Mouse (Mus musculus): ENCODE results near the gene Slco2b1.

Slco2b1 gene

DNA sequence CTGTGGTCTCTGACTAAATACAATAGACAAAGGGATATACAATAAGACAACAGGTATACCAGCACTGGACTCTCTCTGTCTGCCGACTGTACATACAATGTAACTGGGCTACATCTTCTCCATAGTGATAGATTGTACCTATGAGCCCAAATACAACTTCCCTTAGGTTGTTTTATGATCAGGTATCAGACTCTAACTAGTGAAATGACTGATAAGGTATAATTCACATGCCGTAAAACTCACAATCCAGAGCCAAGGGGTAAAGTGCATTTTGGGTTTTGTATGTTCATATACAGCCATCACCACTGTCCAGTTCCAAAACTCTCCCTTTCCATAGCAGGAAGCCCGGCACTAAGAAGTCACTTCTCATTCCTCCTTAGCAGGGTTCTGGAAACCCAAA is 17.8 kb downstream of the Slco2b1 start:
- no peak for DNase-seq (ENCODE audit: low spot score)

DNA sequence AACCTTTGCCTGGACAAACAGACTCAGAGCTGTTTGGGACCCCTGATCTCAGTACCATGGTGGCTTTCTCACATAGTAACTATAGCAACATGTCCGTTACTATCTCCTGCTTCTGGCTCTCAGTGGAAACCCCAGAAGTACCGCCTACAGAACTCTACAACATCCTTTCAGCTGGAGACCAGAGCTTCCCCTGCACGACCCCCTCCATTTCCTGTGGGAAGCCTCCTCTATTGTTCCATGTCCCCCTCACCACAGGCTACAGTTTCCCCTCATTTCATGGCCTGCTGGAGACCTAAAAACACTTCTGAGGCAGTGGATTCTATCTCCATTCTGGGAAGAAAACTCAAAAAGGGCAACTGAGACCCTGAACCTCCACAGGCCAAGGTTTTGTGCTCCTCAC is 18.7 kb downstream of the Slco2b1 start:
- no peak for DNase-seq (ENCODE audit: low spot score)

DNA sequence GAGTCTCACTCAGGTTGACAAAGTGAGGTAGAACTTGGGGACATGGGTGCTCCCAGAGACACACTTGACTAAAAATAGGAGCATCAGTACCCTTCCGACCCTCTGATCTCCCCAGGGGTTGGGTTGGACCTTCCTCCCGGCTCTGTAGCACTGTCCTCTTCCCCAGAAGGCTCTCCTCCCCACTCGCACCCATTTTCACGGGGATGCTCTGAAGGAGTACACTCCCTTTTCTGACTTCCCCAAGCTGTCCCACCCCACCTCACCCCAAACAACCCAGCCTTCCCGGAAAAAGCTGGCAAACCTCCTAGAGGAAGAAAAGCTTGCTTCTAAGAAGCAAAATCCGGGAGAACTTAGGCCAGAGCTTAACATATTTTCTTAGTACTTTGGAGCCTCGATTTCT is 20.3 kb downstream of the Slco2b1 start:
- no peak for DNase-seq (ENCODE audit: low spot score)

DNA sequence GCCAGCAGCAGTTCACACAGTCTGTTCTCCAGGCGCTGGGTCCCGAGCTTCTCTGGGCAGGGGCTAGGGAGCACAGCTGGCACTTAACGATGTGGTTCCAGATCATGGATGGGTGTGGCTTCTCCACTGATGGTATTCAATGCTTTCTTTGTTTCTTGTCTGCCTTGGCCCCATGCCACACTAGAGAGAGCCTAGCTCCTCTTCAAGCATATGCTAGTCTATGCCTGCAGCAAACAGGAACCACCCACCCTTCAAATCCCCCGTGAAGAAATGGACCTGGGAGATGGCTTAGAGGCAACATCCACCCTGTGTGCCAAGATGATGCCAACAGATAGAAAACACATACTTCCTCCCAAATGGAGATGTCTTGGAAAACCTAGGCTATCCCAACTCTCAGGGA is 27.1 kb downstream of the Slco2b1 start:
- no peak for DNase-seq (ENCODE audit: low spot score)

DNA sequence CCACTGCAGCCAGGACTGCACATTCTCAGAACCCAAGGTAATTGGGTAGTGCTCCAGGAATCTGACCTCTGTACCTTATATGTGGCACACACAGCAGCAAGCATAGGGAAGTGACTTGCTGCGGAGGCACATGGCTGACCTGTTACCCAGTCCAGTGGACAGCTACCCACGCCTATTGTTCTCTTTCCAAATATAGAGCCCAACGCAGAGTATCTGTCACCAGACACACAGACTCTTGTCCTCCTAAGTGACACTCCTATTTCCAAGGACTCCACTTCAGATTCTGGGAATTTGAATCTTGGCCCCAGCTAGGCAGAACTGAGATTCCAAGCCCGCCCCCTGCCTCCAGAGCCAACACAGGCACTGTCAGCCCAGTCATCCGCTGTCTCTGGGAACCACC is 30.4 kb downstream of the Slco2b1 start:
- DNase-seq (ENCODE audit: low spot score) = no peak

DNA sequence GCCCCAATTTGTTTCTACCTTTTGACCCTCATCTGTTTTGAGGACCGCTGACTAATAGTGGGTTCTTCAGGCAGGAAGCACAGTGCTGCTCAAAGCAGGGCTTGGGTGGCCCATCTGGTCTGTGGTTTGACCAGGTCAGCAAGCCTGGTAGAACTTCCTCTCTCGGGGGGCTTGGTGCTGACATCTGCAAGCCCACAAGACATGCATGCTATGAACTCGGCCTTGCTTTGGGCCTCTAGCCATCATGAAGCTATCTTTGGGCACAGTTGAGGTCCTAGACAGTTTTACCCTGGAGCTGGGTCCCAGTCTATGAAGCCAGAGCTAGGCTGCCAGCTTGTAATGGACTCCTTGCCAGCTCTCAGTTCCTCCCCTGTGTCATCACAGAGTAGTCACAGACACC is 36.2 kb downstream of the Slco2b1 start:
- DNase-seq (ENCODE audit: low spot score) = no peak

DNA sequence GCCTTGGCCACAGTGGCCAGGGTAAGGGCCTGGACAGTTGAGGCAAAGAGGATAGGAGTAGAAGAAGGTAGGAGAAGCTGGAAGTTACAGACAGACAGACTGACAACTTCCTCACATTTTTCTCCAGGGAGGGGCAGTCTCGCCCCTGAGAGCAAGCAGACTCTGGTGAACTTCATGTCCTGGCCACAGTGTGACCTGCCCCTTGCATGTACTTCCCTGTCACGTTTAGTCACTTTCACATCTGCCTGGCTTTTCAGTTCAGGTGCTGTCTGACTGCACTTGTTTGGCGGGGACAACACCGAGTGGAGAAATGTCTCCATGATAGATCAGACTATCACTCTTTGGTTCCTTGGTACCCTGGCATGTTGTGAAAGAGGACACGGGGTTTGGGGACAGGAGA is 36.9 kb downstream of the Slco2b1 start:
- DNase-seq (ENCODE audit: low spot score) = no peak

DNA sequence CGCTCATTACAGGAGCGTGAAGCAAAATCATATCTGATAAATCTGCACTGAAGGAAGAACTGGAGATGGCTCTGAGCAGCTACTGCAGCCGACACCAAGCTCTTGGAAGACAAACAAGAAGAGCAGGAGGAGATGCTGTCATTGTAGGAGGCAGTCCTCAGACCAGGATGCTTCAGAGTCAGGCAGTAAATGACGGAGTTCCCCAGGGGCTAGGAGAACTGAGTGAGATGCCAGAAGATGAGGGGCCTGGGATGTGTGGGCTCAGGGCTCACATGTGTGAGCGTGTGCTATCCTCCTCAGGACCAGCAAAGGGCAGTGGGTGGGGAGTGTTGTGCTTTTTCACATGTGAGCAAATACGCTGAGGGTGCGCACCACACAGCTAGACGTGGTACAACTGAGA is 38.0 kb downstream of the Slco2b1 start:
- no peak for DNase-seq (ENCODE audit: low spot score)

DNA sequence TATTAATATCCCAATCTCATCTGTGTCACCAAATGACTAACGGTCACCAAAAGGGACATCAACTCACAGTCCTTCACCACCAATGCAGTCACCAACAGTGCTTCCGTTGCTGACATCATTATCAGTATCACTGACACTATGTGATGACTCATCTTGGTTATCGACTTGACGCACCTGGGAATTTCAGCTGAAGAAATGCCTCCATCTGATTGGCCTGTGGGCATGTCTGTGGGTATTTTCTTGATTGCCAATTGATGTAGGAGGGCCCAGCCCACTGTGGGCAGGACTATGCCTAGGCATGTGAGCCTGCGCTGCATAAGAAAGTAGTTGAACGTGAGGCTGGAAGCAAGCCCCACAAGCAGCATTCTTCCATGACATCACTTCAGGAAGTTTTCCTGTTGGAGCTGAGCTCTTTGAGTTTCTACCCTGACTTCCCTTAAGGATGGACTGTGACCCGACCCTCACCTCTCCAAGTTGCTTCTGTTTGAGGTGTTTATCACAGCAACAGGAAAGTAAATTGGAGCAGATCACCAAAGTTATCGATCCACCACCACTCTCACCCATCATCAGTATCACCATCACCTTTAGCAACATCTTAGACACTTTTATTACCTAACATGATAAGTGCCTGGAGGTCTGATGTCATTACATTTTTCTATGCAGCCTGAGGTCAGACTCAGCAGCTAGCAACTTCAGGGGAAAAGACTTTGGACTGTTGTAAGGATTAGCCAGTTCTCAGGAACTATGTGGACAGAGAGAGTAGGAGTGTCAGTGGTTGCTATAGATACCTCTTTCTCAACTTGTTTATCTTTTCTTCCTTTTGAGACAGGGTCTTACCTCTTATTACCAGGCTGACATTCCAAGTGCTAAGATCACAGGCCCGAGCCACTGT is 39.4 kb downstream of the Slco2b1 start:
- no peak for DNase-seq (ENCODE audit: low spot score)

DNA sequence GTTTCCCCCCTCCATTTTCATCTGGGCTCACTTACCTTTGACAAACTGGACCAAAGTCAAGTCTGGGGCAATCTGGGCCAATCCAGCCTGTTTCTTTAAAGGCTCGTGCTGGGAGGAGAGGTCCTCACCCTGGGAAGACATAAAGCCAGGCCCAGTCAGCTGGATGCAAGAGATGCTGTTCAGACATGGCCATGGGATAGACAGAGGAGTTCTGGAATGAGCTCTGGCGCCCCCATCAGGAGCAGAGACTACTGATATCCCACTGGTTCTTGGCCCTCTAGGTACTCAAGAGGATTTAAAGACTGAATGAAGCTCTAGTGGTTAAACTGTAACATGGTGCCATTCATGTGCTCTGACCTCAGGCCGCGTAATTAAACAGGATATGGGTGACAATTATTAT is 40.2 kb downstream of the Slco2b1 start:
- no peak for DNase-seq (ENCODE audit: low spot score)

DNA sequence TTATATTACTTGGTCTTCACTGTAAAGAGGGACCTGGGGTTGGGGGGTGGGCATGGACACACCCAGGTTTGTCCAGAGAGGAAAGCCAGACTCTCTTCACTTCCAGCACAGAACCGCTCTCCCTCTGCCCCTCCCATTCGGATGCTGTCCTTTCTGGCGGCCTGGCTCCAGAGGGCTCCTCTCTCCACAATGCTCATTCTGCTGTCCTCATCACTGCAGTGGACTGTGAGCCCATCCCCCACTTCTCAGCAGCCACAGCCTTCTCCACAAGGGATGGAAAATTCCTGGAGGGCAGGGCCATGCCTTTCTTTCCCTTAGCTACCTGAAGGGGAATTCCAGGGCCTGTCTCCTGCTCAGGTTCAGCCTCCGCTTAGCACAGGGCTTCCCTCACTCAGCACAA is 42.3 kb downstream of the Slco2b1 start:
- DNase-seq (ENCODE audit: low spot score) = no peak

DNA sequence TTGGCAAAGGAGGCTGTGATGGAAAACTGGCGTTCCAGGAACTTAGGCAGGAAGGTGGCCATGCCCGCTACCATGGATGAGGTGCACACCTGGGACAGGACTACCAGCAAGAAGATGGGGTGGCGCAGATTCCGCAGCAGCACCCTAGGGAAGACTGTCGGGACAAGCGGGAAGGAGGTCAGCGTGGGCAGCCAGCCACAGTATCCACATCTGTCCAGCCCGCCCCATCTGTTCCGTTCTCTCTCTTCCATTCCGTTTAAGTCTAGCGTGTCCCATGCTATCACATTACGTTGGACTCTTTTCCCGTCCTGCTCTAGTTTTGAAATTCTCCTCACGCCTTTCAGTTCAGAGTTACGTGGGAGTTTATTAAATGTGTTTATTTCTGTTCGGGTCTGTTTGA is 44.0 kb downstream of the Slco2b1 start:
- DNase-seq (ENCODE audit: low spot score) = no peak

DNA sequence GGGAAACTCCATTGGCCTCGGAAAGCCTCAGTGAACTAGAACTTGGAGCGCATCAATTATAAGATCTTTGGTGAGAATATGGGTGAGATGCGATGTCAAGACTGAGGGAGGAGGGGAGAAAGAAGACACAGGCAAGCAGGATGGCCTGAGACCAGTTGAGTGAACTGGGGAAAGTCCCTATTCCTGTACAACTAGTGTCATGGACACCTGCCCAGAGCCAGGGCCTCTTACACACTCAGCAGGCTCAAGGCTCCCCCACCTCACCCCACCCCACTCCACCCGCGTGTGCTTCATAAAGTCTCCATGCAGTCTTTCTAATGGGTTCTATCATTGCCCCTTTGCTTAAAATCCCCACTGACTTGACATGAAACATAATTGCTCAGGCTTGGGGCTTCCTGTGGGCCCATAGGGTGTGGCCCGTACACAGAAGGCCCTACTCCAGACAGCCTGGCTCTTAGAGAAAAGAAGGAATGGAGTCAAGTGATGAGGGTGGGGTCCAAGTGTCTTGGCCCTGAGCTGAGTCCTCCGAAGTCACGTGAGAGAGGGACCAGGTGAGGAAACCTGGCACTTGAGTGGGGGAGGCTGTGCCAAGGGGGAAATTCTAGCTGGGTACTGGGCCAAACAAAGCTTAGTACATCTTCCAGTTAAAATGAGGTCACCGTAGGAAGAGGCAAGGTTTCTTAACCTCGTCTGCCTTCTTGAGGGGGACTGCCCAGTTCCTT is 45.2 kb downstream of the Slco2b1 start:
- DNase-seq (ENCODE audit: low spot score) = no peak

DNA sequence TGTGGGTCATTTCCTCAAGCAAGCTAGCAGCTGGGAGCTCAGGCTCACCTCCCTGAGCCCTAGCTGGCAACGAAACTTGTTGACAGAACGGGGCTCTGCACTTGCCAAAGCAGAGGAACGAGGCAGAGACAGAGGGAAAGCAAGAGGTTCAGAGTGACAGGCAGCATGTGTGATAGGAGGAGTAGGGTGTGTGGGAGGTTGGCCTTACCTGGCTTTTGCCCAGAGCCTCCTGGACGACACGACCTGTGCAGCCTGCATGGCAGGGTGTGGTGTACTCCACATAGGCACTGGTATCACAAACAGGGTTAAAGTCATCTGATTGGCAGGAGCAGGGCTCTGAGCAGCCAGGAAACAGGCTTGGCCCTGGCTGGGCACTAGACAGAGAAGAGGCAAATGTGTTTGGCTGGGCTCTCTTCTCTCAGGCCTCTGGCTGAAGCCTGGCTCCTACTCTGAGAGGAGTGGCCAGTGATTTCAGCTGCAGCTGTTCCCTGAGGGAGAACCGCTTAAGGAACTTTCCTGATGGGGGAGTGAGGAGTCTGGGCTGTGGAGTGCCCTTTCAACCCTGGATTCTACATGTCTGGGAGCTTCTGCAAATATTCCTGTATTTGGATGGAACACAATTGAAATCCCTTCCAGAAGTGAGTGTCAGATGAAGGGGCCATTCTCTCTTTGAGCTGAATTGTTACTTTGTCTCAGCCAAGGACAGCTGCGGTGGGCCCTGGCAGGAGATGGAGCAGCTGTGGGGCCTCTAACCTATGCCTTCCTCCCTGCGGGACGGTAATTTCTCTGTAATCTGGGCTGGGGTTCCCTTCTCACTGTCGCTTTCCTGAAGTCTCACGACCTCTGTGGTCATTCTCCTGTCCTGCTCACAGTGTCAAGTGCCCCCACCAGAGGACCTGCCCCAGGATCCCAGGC is 46.3 kb downstream of the Slco2b1 start:
- DNase-seq (ENCODE audit: low spot score) = no peak

DNA sequence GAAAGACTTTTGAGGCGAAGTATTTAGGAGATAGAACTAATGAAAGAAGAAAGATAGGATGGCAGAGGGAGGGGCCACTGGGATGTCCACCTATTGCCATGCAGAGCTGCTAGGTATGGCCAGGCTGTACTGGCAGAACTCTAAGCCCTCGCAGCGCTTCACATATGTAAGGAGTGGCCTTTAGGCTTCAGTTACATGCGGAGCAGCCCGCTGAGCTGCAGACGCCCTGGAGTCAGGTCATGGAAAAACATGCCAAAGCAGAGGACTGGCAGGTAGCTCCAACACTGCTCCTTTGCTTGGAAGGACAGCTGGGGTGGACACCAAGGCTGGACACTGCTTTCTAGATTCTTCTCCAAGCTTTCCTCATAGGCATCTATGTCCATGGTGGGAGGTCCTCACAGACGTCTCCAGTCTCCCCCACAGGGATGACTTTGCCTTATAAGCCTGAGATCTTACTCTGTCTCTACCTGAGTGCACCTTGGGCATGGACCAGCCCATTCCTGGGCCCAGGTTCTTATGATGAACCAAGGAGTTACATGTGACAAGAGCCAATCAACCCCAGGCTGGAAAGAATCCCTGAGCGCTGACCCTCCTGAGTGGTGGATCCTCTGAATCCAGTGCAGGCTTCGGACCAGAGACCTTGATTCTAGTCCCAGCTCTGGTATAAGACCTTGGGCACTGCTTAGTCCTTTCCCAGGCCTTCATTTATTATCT is 47.5 kb downstream of the Slco2b1 start:
- no peak for DNase-seq (ENCODE audit: low spot score)

DNA sequence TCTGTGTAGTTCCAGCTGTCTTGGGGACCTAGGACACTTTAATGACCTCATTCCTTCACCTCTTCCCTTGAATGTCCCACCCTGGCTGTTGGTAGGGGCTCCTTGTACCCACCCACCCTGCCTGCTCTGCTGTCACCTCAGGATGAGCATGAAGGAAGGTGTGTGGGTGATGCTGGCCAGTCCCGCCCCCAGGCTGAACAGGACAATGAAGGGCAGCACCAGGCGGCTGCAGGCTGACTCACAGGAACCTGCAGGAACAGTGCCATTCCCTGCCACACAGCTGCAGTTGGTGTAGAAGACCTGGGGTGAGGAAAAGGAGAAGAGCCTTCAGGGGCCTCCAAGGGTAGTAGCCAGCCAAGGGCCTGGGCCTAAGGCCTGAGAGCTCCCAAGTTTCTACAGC is 48.8 kb downstream of the Slco2b1 start:
- no peak for DNase-seq (ENCODE audit: low spot score)

DNA sequence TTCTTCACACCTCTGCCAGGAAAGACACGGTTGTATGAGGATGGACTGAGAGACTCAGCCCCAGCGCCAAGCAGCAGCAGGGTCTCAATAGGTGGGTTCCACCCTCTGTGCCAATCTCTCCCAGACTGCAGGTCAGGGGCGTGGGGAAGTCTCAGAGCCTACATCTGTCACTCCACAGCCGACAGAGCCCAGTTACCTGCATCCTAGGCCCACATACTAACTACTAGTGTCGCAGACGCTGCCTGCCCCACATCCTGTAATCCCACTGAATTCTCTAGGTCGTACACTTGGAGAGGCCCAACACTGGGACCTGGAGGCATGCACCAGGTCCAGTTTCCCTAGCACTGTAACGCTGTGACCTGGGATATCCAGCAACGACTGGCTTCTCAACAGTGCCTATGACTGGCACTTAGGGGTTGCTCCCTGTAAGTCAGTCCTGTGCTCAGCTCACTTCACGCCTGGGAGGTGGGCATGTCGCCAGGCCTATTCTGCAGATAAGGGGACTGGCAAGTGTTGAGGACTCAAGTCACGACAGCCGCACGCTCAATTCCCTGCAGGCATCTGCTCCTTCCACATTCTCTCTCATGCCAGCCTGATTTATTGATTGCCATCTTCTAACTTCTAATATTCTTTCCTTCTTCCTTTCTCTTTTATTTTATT is 49.4 kb downstream of the Slco2b1 start:
- no peak for DNase-seq (ENCODE audit: low spot score)

DNA sequence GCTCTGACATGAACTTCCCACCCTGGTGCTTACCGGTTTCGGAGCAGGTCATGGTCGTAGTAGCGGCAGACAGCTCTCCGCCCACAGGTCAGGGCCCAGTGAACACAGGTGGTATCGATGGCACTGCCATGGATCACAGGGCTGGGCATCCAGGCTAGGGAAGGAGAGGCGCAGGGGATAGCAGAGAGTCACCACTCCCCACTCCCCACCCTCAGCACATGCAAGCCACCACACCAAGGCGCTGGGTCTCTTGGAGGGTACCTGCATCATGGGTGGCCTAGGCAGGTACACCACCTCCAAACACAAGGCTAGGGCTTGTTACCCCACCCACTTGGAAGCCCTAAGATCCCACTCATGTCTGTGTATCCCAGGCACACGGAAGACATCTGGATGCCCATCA is 50.1 kb downstream of the Slco2b1 start:
- no peak for DNase-seq (ENCODE audit: low spot score)

DNA sequence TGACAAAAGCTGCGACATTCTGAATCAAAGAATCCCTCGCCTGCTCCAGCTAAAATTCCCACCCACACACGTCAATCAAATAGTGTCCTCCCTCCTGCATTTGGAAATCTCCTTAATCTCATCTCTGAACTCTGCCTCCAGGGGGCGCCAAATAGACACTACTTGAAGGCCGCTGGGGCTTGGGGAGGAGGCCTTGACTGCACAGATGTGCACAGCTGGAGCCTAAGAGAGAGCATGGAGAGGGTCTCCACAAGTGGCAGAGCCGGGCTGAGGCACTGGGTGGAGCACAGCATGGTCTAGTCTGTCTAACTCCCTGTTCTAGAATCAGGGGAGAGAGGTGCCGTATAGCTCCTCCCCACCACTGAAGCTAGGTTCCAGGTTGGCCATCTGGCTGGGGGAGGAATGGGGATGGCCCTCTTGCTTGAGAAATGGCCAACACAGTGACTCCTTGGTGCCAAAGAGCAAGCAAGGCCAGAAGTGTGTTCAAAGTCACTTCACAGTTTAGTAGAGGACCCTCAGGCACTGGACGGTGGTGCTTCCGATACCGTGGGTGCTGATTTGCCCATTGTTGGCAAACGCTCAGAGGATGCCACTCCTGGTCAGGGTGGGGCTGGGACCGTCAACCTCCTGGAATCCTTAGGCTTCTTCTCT is 51.6 kb downstream of the Slco2b1 start:
- peak; percentile 68 for DNase-seq (ENCODE audit: low spot score)

DNA sequence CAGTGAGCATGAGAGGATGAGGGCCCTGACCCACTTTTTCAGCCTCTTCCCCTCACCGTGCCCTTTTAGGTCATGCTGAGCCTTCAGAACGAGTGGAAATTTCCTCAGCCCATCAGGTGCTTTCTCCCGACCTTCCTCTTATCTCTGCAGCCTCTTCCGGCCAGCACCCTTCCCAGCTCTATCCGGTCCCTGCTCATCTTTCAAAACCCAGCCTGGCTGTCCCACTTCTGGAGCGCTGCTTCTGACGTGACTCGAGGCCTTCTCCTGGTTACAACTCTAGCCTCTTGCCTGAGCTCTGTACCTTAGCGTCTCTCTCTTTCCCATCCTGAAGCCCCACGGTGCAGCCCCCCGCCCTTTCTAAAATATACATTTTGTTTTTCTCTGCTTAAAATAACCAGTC is 56.9 kb downstream of the Slco2b1 start:
- DNase-seq (ENCODE audit: low spot score) = no peak

DNA sequence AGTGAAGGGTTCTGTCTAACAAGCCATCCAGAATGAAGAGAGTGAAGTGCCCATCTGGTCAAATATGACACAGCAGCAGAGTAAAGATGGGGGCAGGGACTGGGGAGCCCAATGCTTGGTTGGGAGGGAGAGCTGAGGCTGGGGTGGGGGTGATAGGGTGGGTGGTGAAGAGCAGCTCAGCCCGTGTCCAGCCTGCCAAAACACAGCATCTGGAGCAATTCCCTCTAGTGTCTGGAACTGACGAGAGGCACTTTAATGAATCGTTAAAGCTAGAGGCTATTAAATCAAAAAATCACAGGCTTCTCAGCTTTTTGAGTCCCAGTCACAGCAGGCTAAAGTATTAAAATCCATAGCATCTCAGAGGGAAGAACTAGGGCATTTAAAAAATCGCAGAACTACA is 61.6 kb downstream of the Slco2b1 start:
- no peak for DNase-seq (ENCODE audit: low spot score)

Data from left cerebral cortex, adult 11 months (tissue).